Mouse (Mus musculus): ENCODE measurements at regions not wholly inside any gene's neighbourhood (a gene's known extent, or its start where the extent isn't known, plus 50 kb on each side); places are given as distances from the start of the nearest gene placed in this dataset.

DNA sequence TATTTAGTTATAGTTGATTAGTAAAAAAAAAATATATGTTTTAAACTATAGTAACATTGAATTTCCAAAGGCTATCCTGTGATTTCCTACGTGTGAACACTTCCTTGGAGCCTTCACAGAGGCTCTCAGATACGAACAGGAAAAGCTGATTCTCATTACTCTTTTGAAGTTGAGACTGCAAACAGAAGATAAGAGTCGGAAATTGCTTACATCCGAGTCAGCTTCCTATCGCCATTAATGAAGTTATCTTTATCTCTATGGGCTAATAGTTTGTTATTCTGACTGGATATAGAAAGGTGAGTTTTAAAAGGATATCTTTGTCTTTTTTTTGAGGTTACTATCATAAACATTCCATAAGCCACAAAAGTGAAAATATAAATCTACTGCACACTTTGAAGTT is 212.8 kb downstream of the Trim52 start:
- Histone ChIP-seq H3K9me3 (ENCODE audit: control insufficient read depth, low read depth, low read length) (no peaks in the 10 kb centered on the region), H3K4me1 (ENCODE audit: control insufficient read depth, insufficient read depth, low read length) (no peaks in the 10 kb centered on the region), H3K27ac (ENCODE audit: low read length) (no peak overlapping the region), H3K4me3 (ENCODE audit: low read depth, low read length) (no peak overlapping the region), H3K4me2 (replicated peaks; ENCODE audit: low read depth, low read length) (no peak overlapping the region), H3K9ac (replicated peaks; ENCODE audit: low read depth, low read length) (no peak overlapping the region), H3K36me3 (ENCODE audit: control insufficient read depth, insufficient read depth, low read length) (no peaks in the 10 kb centered on the region), H3K27me3 (ENCODE audit: control insufficient read depth, insufficient read depth, low read length) (no peaks in the 10 kb centered on the region)
- ATAC-seq (ENCODE audit: insufficient number of reproducible peaks, insufficient read depth, low FRiP score, low read depth), result no peak
- 20% methylated on average over 5 of the region's 5 CpGs for WGBS

DNA sequence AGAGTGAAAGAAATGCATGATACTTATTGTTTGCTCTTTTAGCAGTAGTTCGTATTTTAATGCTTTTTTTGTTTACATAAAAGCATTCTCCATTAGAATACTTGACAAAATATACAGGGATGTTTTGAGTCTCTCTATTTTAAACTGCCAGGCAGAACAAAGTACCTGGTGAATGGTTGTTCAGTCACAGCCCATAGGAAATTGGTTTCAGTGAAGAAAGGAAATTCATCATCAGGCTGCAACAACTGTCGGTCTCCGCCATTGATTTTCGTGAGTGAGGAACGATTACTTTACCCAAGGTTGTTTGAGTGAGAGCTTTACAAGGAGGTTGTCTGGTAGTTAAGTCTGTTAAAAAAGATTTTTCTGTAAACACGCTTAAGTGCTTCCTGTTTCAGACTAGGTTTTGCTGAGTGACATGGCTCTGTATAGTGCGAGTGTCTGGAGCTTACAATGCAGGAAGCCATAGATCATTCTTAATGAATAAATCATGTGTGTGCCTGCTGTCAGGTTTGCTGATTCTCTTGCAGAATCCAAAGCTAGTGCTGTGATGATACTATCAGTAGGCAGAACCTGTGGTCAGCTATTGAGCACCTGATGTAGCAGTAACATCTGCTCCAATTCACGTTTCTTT is 221.8 kb downstream of the Trim52 start:
- ATAC-seq (ENCODE audit: insufficient number of reproducible peaks, insufficient read depth, low FRiP score, low read depth), result no peak
- no peaks in the 10 kb centered on the region for H3K27me3 ChIP-seq (ENCODE audit: control insufficient read depth, insufficient read depth, low read length)
- H3K27ac ChIP-seq (ENCODE audit: low read length), result no peak overlapping the region
- WGBS, result 14% methylated on average over 8 of the region's 8 CpGs
- H3K4me2 ChIP-seq (replicated peaks; ENCODE audit: low read depth, low read length), result no peak overlapping the region
- H3K9me3 ChIP-seq (ENCODE audit: control insufficient read depth, low read depth, low read length), result no peaks in the 10 kb centered on the region
- H3K4me1 ChIP-seq (ENCODE audit: control insufficient read depth, insufficient read depth, low read length), result no peaks in the 10 kb centered on the region
- no peaks in the 10 kb centered on the region for H3K36me3 ChIP-seq (ENCODE audit: control insufficient read depth, insufficient read depth, low read length)
- H3K4me3 ChIP-seq (ENCODE audit: low read depth, low read length), result no peak overlapping the region
- no peak overlapping the region for H3K9ac ChIP-seq (replicated peaks; ENCODE audit: low read depth, low read length)

DNA sequence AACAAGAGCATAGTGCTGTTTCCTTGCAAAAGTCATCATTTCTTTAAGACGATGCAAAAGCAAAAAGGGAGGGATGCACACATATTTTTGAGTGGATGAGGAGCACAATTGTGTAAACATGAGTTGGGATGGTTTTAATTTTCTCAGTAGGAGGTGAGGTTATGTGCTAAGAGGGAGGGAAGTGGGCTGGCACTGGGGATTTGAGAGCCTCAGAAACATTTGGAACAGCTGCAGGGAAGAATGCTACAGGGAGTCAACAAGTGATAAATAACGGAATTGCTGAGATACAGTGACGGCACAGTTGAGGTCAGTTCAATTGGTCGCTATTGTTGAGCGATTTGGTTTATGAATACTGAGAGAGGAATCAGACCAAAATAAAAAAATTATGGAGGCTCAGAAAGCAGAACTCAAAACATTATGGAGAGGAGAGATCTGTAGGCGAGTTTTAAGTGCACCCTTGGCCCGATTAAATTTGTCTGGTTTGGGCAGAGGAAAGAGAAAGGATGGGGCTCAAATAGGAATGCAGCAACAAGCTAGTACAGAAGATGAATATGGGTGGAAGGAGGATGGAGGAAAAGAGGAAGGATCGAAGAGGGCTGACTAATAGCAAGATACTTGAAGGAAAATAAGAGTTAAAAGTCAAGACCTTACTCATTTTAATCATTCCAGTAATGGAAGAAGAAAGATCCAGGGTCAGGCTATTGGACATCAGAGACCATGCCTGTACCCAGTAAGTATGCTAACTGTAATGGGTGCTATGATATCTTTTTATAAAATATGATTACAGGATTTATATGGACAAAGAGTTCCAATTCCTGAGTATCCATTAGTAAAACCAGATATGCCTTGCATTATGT is 259.0 kb downstream of the Trim52 start:
- no peak overlapping the region for H3K4me3 ChIP-seq (ENCODE audit: low read depth, low read length)
- ATAC-seq (ENCODE audit: insufficient number of reproducible peaks, insufficient read depth, low FRiP score, low read depth), result no peak
- H3K4me2 ChIP-seq (replicated peaks; ENCODE audit: low read depth, low read length), result no peak overlapping the region

DNA sequence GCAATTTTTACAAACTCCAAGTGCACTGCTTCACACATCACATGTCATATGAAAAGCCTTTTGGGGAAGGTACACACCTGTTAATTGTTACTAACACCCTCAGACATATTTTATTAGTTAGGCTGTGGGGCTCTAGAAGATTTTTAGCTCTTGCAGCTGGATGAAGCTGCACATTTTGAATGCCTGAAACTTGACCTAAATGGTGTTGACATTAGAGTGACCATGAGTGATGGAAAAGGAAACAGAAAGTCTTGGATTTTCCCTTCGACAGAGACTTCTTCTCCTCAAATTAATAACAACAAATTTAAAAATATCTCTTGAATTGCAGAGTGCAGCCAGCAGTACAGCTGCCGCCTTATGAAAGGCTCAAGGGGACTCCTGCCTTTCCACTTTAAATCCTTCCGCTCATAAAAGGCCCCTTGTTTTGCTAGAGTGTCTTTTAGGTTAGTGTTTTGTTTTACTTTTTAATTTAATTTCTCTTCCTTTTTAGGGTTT is 259.7 kb downstream of the Trim52 start:
- Histone ChIP-seq H3K9ac (replicated peaks; ENCODE audit: low read depth, low read length) (no peak overlapping the region), H3K4me2 (replicated peaks; ENCODE audit: low read depth, low read length) (no peak overlapping the region), H3K9me3 (ENCODE audit: control insufficient read depth, low read depth, low read length) (no peaks in the 10 kb centered on the region), H3K4me3 (ENCODE audit: low read depth, low read length) (no peak overlapping the region), H3K4me1 (ENCODE audit: control insufficient read depth, insufficient read depth, low read length) (no peaks in the 10 kb centered on the region), H3K36me3 (ENCODE audit: control insufficient read depth, insufficient read depth, low read length) (no peaks in the 10 kb centered on the region), H3K27me3 (ENCODE audit: control insufficient read depth, insufficient read depth, low read length) (no peaks in the 10 kb centered on the region), H3K27ac (ENCODE audit: low read length) (no peak overlapping the region)
- ATAC-seq (ENCODE audit: insufficient number of reproducible peaks, insufficient read depth, low FRiP score, low read depth), result peak; percentile 56; the same call in 1 of the 2 replicates
- 36% methylated on average over 3 of the region's 3 CpGs for WGBS

More for the DNA sequence above, 259.0 kb downstream of the Trim52 start:
- H3K27me3 ChIP-seq (ENCODE audit: control insufficient read depth, insufficient read depth, low read length), result no peaks in the 10 kb centered on the region
- no peak overlapping the region for H3K27ac ChIP-seq (ENCODE audit: low read length)
- WGBS, result 40% methylated on average over 8 of the region's 8 CpGs
- no peaks in the 10 kb centered on the region for H3K36me3 ChIP-seq (ENCODE audit: control insufficient read depth, insufficient read depth, low read length)
- H3K9me3 ChIP-seq (ENCODE audit: control insufficient read depth, low read depth, low read length), result no peaks in the 10 kb centered on the region
- H3K4me1 ChIP-seq (ENCODE audit: control insufficient read depth, insufficient read depth, low read length), result no peaks in the 10 kb centered on the region
- H3K9ac ChIP-seq (replicated peaks; ENCODE audit: low read depth, low read length), result no peak overlapping the region

DNA sequence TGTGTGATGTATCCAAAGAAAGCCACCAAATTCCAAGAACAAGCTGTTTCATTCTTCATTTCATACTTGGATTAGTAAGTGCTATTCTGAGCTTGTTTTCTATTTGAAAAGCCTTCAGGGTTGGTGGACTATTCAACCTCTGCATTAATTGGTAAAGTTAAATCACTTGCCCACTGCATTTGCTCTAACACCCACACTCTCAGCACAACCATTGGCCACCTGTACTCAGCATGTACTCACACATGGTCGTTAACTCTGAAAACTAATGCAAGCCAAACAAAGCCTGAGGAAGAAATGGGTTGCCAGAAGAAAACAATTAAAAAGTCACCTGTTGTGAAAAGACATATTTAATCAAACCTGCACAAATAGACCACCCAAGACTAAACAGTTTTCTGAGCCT is 267.5 kb downstream of the Trim52 start:
- H3K9ac ChIP-seq (replicated peaks; ENCODE audit: low read depth, low read length), result no peak overlapping the region
- no peak overlapping the region for H3K4me2 ChIP-seq (replicated peaks; ENCODE audit: low read depth, low read length)
- H3K4me3 ChIP-seq (ENCODE audit: low read depth, low read length), result no peak overlapping the region
- H3K36me3 ChIP-seq (ENCODE audit: control insufficient read depth, insufficient read depth, low read length), result no peaks in the 10 kb centered on the region
- no peaks in the 10 kb centered on the region for H3K4me1 ChIP-seq (ENCODE audit: control insufficient read depth, insufficient read depth, low read length)
- WGBS, result 45% methylated on average over 1 of the region's 1 CpGs
- no peak for ATAC-seq (ENCODE audit: insufficient number of reproducible peaks, insufficient read depth, low FRiP score, low read depth)
- no peaks in the 10 kb centered on the region for H3K9me3 ChIP-seq (ENCODE audit: control insufficient read depth, low read depth, low read length)
- no peak overlapping the region for H3K27ac ChIP-seq (ENCODE audit: low read length)
- no peaks in the 10 kb centered on the region for H3K27me3 ChIP-seq (ENCODE audit: control insufficient read depth, insufficient read depth, low read length)

DNA sequence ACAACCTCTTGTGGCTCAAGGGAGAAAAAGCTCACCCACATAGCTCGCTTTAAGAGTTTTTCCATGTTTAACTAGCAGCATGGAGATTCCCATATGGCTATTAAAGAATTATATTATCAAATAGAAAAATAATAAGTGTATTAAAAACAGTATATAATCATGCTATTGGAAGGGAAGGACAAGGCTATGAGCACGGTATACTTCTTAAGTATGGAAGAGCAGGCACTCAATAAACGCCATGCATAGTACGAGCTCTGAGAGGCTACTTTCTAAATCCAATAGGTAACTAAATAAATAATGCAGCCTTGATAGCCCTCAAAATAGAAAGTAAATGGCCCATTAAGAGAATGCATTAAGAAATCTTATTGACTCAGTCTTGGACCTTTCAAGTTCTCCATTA is 273.6 kb downstream of the Trim52 start:
- no peak overlapping the region for H3K4me3 ChIP-seq (ENCODE audit: low read depth, low read length)
- 66% methylated on average over 4 of the region's 4 CpGs for WGBS

DNA sequence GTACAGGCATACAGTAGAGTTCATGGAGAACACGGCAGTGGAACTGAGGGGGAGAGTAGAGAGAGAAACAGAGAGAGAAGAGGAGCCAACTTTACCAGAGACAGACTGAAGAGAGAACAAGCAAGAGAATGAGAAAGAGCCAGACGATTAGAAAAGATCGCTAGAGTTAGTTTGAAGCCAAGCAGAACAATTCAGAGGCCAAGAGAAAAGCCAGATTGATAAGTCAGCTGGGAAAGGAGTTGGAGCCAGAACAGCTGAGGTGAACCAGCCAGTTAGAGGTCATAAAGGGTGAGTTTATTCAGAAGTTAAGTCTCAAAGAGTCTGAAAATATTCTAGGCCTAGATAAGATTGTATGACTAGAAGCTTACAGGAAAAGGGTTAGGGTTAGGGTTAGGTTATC is 281.7 kb downstream of the Trim52 start:
- H3K27me3 ChIP-seq (ENCODE audit: control insufficient read depth, insufficient read depth, low read length), result no peaks in the 10 kb centered on the region
- H3K36me3 ChIP-seq (ENCODE audit: control insufficient read depth, insufficient read depth, low read length), result no peaks in the 10 kb centered on the region
- no peak for ATAC-seq (ENCODE audit: insufficient number of reproducible peaks, insufficient read depth, low FRiP score, low read depth)
- no peak overlapping the region for H3K4me3 ChIP-seq (ENCODE audit: low read depth, low read length)
- H3K4me1 ChIP-seq (ENCODE audit: control insufficient read depth, insufficient read depth, low read length), result no peaks in the 10 kb centered on the region
- 58% methylated on average over 3 of the region's 3 CpGs for WGBS
- H3K9ac ChIP-seq (replicated peaks; ENCODE audit: low read depth, low read length), result no peak overlapping the region
- no peak overlapping the region for H3K4me2 ChIP-seq (replicated peaks; ENCODE audit: low read depth, low read length)
- H3K27ac ChIP-seq (ENCODE audit: low read length), result no peak overlapping the region
- H3K9me3 ChIP-seq (ENCODE audit: control insufficient read depth, low read depth, low read length), result no peaks in the 10 kb centered on the region; the same call in 1 of the 2 replicates

More for the DNA sequence above, 273.6 kb downstream of the Trim52 start:
- ATAC-seq (ENCODE audit: insufficient number of reproducible peaks, insufficient read depth, low FRiP score, low read depth), result no peak
- H3K27me3 ChIP-seq (ENCODE audit: control insufficient read depth, insufficient read depth, low read length), result no peaks in the 10 kb centered on the region
- H3K27ac ChIP-seq (ENCODE audit: low read length), result no peak overlapping the region; the same call in 1 of the 2 replicates
- H3K36me3 ChIP-seq (ENCODE audit: control insufficient read depth, insufficient read depth, low read length), result no peaks in the 10 kb centered on the region
- no peaks in the 10 kb centered on the region for H3K9me3 ChIP-seq (ENCODE audit: control insufficient read depth, low read depth, low read length)
- no peak overlapping the region for H3K4me2 ChIP-seq (replicated peaks; ENCODE audit: low read depth, low read length)
- no peaks in the 10 kb centered on the region for H3K4me1 ChIP-seq (ENCODE audit: control insufficient read depth, insufficient read depth, low read length)
- H3K9ac ChIP-seq (replicated peaks; ENCODE audit: low read depth, low read length), result no peak overlapping the region

DNA sequence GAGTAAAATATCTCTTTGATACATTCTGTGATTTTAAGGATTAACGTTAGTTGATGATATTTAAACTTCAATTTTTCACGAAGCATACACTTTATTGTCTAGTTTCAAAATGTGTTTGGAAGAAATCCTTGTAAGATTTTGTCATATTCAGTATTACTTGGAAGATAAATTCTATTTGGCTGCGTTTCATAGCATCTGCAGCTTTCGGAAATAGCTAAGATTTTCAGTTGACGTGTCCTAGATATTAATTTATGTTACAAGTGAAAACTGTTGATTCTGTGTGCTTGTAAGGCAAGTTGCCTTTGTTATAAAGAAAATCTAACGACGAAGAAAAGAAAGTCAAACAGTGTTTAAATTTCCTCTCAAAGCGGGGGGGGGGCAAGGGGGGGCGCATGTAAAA is 284.5 kb downstream of the Trim52 start:
- Histone ChIP-seq H3K9ac (replicated peaks; ENCODE audit: low read depth, low read length) (no peak overlapping the region), H3K27ac (ENCODE audit: low read length) (no peak overlapping the region; the same call in 1 of the 2 replicates), H3K9me3 (ENCODE audit: control insufficient read depth, low read depth, low read length) (no peaks in the 10 kb centered on the region; the same call in 1 of the 2 replicates), H3K4me1 (ENCODE audit: control insufficient read depth, insufficient read depth, low read length) (no peaks in the 10 kb centered on the region), H3K4me3 (ENCODE audit: low read depth, low read length) (no peak overlapping the region), H3K4me2 (replicated peaks; ENCODE audit: low read depth, low read length) (no peak overlapping the region), H3K27me3 (ENCODE audit: control insufficient read depth, insufficient read depth, low read length) (no peaks in the 10 kb centered on the region), H3K36me3 (ENCODE audit: control insufficient read depth, insufficient read depth, low read length) (no peaks in the 10 kb centered on the region)
- ATAC-seq (ENCODE audit: insufficient number of reproducible peaks, insufficient read depth, low FRiP score, low read depth), result no peak
- 41% methylated on average over 9 of the region's 9 CpGs for WGBS

Measured in stomach, embryonic 14.5 days (tissue).